Mouse (Mus musculus) left cerebral cortex, adult 11 months (tissue): ENCODE data around the gene Prr12.

Source experiments
- DNase-seq: peaks from one replicate; pipeline ENCODE4 v3.0.0; 2022; ENCODE audit warnings: low spot score

Prr12 gene

DNA sequence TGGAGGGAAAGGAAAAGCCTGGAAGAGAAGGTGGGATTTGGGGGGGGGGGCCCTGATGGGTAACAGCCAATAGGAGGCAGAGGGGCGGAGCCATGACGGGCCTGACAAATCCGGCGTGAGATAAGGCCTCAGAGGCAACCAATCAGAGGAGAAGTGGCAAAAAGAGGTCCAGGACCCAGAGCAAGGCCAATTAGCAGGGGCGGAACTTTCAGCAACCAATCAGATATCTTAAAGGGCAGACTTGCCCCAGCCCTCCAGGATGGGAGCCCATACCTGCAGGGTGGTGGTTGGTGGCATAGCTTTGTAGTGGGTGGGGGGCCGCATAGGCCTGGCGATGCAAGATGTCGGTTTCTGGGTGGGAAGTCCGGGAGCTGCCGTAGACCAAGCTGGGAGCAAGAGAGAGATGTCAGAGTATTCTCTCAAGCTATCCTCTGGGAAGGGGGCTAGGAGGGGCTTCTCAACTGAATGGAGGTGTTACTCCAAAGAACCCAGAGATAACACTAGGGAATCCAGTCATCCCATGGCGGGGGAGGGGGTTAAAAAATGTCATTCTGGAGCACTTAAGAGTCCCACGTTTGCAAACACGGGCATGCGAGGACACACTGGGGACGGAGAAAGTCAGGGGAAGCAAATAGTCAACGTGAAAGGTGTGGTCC is 1.6 kb downstream of the Prr12 start:
- DNase-seq, result peak; percentile 77

DNA sequence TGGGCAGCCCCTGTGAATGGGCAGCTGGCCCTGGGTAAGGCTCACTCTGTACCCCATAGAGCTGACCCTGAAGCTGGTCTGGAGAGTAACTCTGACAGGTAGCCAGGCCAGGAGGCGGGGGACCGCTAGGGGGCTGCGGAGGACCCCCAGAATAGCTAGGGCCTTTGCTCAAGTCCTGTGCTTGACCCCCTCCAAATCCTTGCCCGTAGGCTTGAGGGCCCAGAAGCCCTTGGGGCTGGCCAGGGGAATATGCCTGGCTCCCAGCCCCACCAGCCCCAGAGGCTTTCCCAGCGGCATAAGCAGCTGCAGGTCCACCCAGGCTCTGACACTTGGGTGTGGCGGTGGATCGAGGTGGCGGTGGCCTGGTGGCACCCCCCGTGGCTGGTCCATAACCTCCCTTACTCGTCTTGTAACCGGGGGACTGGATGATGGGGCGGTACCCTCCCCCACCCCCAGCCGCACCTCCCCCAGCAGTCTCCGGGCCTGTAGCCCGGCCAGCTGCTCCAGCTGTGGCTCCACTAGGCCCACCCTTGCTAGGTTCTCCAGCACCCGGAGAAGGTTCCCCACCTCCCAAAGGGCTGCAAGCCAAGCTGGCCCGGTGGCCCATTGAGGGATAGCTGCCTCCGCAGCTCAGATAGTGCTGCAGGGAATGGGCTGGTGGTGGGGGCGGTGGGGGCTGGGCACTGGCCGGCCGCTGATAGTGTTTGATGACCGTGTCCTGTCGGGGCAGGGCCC is 3.6 kb downstream of the Prr12 start:
- DNase-seq, result no peak

DNA sequence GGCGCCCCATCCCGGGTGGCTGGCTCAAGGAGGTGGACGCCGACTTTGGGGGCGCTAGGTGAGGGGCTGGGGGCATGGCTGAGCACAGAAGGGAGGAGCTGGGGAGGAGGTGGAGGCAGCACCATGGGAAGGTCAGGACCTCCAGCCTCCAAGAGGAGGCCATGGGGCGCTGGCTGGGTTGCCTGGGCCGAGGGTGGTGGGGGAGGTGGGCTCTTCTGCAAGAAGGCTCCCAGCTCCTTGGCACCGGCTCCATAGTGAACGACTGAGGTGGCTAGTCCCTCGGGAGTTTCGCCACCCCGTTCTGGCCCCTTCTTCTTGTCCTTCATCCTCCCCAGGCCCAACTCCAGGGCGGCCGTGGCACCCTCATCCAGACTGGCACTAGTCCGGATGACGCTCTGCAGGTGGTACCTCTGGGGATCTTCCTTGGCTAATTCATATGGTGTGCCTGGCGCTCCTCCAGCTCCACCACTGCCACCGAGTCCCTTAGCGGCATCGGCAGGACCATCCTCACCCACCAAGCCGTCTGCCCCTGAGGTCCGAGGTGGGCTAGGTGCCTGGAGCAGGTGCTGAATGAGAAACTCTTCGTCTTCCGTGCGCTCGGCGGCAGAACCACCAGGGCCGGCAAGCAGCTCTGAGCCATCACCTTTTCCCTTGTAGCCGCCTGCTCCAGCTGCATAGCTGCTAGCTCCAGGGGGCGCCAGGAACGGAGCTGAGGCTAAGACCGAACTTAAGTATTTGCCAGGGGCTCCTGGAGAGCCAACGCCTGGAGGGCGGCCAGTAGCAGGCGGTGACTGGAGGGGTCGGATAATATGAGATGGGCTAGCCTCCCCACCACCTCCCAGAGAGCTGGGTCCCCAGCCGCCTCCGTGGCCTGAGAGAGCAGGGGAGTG is 4.4 kb downstream of the Prr12 start:
- DNase-seq, result no peak

DNA sequence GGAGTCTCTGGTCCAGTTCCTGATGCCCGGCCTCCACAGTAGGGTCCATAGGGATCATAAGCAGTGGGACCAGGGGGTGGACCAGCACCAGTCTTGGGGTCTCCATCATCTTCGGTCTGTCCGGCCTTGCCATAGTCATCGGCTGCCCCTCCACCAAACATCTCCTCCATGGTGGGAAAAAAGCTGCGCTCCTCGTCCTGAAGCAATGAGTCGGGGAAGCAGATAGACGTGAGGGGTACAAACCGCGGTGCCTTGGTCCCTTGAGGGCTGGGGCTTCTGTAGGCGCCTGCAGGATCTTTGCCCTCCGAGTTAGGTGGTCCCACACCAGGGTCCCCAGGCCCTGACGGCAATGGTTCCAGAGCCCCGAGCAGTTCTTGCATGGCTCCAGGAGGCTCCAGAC is 5.2 kb downstream of the Prr12 start:
- no peak for DNase-seq

DNA sequence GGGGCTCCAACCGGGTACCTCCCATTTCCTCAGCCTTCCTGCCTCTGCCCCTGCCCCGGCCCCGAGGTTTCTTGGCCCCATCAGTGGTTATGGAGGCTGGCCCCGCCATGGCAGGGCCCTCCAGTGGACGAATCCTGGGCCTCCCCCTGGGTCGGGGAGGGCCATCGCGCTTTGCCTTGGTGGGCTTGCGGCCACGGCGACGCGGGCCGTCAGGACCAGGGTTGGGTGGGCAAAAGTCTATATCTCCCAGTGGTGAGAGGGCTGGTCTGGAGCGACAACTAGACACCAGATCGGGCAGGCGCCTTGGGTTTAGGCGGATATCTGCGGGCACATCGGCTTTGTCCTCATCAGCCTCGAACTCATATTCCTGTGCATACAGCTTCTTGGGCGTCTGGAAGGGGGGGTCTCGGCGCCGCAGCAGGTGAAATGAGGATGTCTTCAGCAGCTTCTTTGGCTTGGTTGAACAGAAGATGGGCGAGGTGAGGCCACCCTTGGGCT is 5.8 kb downstream of the Prr12 start:
- no peak for DNase-seq

DNA sequence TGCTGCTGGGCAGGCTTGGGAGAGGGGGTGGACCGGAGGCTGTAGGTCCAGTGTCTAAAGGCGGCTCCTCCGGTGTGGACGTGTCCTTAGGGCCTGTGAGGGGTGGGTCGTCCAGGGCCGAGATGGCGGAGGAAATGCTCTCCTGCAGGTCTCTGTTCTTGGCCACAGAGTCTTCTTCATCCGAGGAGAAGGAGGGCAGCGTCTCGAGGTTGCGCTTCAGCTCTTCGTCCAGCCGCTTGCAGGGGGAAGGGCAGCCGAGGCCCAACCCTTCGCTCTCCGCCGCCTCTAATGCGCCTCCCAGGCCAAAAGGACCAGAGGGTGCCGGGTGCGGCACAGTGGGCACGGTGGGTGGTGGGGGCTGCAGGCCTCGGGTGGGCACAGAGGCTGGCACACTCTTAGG is 6.9 kb downstream of the Prr12 start:
- no peak for DNase-seq

DNA sequence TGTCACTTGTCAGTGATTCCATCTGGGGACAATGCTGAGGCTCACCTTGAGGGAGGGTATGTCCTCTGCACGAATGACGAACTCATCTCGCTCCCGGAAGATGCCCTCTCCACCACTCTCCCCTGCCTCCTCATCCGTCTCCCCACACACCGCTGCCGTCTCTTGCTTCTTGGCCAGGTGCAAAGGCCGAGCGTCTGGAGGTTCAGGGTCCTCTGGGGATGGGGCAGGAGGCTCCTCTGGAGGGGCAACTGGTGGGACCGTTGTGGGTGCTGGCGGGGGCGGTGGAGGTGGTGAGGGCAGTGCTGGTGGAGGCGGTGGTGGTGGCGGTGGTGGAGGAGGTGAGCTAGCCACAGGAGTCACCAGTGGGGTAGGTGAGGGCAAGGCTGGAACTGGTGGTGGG is 9.4 kb downstream of the Prr12 start:
- no peak for DNase-seq

DNA sequence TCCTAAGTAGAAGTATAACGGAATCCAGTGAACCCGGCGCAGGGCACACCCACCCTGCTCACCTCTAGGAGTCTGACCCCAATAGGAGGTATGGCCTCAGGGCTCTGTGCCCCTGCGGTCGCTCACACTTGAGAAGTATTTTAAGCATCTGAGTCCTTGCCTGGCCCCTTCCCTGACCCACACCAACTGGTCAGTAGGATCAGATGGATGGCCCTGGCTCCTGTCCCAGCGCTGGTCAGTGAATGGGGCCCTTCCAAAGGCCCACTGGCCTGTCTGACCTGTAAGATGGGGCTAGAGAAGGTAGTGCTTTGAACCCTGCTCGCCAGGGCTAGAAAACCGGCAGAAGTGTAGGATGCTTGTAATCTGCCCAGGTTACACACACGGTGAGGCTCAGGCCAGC is 11.8 kb downstream of the Prr12 start:
- no peak for DNase-seq

DNA sequence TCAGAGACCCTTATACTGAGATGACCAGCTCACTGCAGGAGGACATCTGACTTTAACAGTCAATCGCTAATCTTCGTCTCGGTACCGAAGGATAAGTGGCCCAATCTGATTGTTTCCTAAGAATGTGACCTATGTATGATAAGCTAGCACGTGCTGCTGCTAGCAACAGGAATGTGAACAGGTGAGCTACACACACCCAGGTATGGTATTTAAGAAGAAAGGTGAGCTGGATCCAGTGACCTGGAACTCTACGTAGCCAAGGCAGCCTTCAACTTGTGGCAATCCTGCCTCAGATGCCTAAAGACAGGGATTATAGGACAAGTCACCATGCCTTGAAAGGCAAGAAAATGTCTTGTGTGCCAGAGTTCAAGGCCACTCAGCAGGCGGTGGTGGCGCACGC is 14.3 kb downstream of the Prr12 start:
- DNase-seq, result no peak

DNA sequence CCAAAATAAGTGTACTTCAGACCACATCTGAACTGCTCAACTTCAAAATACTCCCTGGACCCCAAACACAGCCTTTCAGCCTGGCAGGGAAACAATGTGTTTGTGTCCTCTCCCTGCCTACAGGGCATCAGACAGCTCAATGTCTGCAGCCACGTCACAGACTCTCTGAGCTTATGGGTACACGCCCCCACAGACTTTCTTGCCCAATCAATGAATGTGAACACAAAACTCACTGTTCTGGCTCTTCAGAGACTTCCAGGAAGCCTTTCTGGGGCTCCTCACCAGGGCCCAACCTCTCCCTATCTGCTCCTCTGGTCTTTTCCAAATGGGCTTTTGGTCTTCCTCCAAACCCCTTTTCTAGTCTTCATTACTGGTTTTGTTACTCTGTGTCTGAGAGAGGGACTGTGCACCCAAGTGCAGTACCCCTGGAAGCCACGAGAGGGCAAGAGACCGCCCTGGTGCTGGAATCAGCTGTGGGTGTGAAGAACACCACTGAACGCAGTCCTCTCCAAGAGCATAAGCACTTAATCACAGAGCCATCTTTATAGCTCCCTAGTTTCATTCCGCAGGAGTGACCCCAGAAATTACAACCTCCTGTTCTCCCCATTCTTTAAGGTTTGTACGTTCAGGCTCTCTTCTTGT is 14.8 kb downstream of the Prr12 start:
- DNase-seq, result no peak

DNA sequence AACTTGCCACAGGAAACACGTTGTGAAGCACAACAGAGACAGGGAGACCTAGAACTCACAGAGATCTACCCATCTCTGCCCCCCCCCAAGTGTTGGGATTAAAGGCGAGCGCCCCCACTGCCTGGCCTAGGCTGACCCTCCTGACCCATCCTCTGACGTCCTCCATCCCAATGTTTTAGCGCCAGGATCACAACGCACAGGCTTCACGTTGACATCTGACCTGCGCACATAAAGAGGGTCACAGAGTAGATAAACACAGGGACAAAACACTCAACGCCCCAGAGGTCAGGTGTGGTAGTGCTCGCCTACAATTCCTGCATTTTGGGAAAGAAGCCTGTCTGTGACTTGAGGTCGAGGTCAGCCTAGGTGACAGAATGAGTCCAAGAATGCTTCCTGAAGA is 16.0 kb downstream of the Prr12 start:
- no peak for DNase-seq

DNA sequence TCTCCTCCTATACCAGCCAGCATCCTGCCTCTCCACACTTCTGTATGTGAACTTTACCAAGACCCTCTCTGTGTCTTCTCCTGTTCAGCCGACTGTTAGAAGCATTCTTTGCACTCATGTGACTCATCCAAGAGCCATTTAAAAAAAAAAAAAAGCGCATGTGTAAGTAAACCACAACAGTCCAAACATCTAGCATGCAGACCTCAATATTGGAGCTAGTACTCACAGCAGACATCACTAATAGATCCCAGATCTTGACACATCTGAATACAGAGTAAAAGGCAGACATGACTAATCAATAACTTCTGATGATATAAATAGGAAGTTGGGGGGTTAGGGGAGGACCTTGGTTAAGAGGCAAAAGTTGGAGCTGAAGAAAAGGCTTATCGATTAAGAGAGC is 17.1 kb downstream of the Prr12 start:
- no peak for DNase-seq

DNA sequence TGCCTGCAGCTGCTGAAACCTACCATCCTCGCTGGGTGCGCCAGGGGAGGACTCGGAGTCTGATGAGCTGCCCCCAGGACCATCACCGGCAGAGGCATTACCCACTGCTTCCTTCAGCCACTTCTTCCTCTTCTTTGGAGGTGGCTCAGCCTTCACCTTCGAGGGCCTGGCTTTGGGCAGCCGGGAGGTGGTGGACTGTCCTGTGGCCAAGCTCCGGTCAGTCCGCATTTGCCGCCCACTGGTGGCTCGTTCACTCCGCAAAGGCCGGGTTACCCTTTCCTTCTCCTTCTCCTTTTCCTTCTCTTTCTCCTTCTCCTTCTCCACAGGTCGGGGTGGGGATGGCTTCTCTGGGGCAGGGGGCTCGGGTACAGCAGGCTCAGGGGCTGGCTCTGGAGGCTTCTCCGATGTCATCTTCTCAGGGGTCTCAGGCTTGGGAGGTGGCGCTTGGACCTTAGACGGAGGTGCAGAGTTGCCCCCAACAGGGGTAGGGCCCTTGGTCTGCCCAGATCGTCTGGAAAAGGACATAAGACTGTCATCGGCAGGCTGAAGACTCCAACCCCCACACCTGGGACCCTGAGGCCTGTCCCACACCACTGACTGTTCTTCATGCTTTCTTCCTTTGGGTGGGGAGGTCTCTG is 18.8 kb downstream of the Prr12 start:
- DNase-seq, result no peak

DNA sequence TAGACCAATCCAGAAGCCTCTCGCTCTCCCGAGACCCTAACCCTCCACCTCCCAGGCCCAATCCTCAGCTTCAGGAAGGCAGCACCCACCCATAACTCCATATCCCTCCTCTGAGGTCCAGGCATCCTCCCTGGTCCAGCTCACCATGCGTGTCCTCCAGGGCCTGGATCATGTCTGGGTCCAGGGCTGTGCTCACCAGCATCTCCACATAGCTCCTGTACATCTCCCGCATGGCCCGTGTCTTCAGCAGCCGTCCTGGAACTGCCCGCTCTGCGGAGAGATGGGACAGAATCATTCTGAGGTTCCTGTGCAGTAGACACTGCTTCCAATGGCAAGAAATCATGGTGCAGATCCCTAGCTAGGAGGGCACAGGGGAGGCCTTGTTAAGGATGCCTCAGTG is 21.8 kb downstream of the Prr12 start:
- no peak for DNase-seq

DNA sequence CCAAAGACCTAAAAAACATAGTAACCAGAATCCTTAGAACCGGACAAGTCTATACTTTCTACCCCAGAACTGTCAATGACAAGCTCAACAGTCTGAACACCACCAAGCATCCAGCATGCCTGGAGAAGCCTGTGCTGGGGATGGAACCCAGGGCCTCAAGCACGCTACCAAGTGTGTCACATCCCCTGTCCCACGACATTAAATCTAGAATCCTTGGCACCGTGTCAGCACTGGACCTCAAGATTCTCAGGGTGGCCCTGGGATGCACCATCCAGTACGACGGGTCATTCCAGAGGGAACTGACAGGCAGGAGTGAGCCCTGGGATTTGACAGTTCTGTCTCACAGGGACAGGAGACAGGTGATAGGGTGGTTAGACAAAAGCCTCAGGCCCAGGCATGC is 22.7 kb downstream of the Prr12 start:
- DNase-seq, result no peak

DNA sequence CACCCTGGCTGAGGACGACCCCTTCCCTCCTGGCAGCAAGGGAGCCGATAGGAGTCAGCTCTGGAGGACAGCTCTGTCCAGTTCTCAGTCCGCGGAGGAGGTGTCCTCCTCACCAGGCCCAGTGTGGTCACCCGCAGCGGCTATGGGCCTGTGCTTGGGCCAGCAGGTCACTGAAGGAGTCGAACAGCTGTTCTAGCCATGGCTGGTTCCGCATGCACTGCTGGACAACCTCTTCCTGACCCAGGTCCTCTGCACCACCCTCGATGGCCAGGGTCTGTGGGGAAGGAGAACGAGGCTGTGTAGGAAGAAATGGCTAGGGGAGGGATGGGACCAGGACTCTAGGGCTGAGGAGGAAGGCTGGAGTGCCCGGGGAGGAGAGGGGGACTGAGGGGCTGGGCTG is 24.3 kb downstream of the Prr12 start:
- DNase-seq, result no peak

DNA sequence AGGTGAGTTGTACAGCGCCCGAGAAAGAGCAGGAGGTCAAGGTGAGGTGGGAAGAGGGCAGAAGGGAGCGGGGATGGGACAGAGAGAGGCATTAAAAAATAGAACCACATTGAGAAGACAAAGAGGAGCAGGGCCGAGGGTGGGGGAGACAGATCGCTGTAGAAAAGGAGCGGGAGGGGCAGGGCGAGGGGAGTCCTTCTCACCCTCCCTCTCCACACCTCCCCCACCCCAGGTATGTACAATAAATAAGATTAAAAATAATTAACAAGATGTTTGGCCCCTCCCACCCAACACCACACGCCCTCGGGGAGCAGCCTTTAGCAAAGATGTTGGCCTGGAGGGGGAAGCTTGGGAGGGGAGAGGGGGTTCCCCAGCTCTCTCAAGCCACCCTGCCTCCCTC is 24.9 kb downstream of the Prr12 start:
- DNase-seq, result no peak

DNA sequence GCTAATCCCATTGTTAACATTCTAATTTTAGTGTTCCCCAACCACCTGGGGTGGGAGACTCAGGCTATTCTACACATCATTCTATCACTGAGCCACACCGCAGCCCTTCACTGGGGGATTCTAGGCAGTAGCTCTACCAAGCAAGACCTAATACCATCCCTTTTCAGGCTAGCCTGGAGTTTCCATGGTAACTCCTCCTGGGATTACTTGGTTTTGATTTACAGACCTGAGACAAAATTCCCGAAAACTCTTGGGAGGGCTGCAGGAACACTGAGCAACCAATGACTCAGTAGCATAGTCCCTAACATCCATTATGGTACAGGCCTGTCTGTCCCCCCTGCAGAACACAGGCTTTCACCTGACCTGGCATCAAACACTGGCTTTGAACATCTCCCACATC is 26.4 kb downstream of the Prr12 start:
- no peak for DNase-seq

DNA sequence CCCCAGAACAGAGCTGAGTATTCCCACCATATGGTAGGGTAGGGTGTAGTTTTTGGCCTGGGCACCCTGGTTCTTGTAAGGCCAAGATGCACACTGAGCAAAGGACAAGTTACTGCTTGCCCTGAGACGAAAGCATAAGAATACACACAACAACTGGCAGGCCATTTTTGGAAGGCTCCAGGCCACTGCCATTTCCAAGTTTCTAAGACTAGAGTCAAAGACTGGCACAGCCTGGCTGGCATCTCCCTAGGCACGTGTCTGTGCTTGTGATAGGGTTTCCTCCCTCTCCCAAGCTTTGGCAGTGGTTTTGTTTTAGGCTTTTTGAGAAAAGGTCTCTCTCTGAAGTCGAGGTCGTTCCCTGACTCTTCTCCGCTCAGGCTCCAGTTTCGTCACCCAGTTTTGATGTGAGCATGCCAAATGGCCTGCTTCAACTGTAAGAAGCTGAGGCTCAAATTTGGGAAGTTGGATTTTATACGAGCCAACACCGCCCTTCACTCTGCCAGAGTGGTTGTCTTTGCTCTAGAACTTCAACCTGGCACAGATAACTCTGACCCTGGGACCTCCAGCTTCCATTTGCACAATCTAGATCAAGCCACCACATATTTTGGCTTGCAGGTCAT is 27.0 kb downstream of the Prr12 start:
- DNase-seq, result no peak

DNA sequence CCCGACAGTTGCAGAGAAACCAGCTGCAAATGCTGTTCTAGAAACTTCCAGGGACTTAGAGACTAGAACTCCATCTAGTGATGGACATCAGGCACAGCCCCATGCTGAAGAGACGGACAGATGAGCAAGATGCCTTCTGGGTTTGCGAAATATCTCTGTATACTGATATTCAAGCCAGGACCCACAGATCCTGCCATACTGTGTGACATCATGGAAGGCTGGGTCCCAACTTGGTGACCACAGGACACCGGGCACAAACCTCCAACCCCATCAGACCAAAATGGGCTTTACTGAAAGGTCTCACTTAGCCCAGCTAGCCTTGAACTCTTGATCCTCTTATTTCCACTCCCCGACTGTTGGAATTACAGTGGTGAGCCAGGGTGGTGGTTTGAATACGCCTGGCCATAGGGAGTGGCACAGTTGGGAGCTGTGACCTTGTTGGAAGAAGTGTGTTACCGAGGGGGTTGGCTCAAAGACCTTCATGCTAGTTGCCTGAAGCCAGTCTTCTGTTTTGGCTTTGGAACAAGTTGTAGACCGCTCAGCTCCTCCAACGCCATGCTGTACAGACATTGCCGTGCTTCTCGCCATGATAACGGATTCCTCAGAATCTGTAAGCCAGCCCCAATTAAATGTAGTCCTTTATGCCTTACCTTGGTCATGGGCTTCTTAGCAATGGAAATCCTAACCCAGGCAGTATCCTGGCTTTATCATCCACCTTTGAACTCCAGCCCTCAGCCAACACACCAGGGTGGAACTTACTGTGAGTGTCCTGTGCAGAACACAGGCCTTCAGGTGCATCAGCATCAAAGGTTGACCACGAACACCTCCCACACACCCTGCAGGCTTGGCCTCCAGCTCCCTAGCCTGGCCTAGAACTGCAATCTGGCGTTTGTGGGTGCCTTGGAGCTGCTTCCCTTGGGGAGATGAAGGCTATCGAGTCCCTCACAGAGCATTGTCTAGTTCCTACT is 28.1 kb downstream of the Prr12 start:
- DNase-seq, result no peak
